Mouse (Mus musculus) bone marrow, adult 2 months (tissue): Measurements from ENCODE around the gene Gm21731. TPM values are rescaled to one million over a fixed set of nuclear protein-coding genes. Genes with fewer than 3 reads are reported as not detected.

Experiments
- H3K27ac ChIP-seq: fragments of 200-500 bp; 2 replicates; pipeline ENCODE4 v1.5.1; 2012; ENCODE audit warnings: low read depth, mild to moderate bottlenecking, control low read depth, inconsistent platforms, low read length; ENCODE audit not compliant: control insufficient read depth, poor library complexity, insufficient read depth
- H3K4me1 ChIP-seq: fragments of 200-500 bp; 2 replicates; pipeline ENCODE4 v1.6.1; 2011; ENCODE audit warnings: low read length; ENCODE audit not compliant: control insufficient read depth, insufficient read depth
- H3K4me3 ChIP-seq: fragments of 200-500 bp; replicated peaks from 2 replicates; pipeline ENCODE3; 2011; ENCODE audit warnings: mild to moderate bottlenecking, low read depth, low read length, control low read depth; ENCODE audit not compliant: control insufficient read depth
- CTCF ChIP-seq: fragments of 200-500 bp; IDR thresholded peaks from 2 replicates; pipeline ENCODE4 v1.5.1; 2011; ENCODE audit warnings: low read length, control low read depth; ENCODE audit not compliant: control insufficient read depth, insufficient read depth
- POLR2A ChIP-seq: fragments of 200-500 bp; IDR thresholded peaks from 2 replicates; pipeline ENCODE4 v1.6.1; 2011; ENCODE audit warnings: low read depth, mild to moderate bottlenecking, control low read depth, low read length, borderline replicate concordance; ENCODE audit not compliant: control insufficient read depth
- WGBS: fragments of 180-500 bp; shearing (Covaris S2); methylation state at CpG from one replicate; pipeline ENCODE4 v1.1.7; 2018; 5-methylcytosine and 5-hydroxymethylcytosine counted together
- polyA plus RNA-seq: library from polyadenylated mRNA; stranded (reverse); fragments of >200 nt; gene quantifications from 2 replicates; pipeline ENCODE4 v1.2.4, GENCODE M21; 2011; ENCODE audit warnings: low replicate concordance; ENCODE audit not compliant: missing spikeins, insufficient read depth, insufficient read length

Gene Gm21731
- polyA plus RNA-seq, 1 experiment, result not detected

GRCm38 (mm10) chr13:120278784-120279183 lies 39.9 kb downstream of the Gm21731 start:
- WGBS, result 75% methylated on average over 9 of the region's 9 CpGs
- Histone ChIP-seq H3K4me3 (no peak overlapping the region), H3K27ac (no peak overlapping the region), H3K4me1 (no peaks in the 10 kb centered on the region)
- TF ChIP-seq CTCF (no peak), POLR2A (no peak)

Other genes starting within 250 kb of the Gm21731 start
- gene Gm36079, start 212.1 kb upstream of the Gm21731 start, polyA plus RNA-seq, result not detected in 2 replicates
- 15.0 and 34.3 TPM in 2 replicates for gene Gm21188, start 186.9 kb upstream of the Gm21731 start, polyA plus RNA-seq
- not detected in 2 replicates for gene Gm20767, start 98.9 kb upstream of the Gm21731 start, polyA plus RNA-seq
- not detected in 2 replicates for gene Gm21818, start 66.7 kb upstream of the Gm21731 start, polyA plus RNA-seq
- 5.7 TPM in 1 of 2 replicates, not detected in the other for gene Gm21762, start 23.2 kb upstream of the Gm21731 start, polyA plus RNA-seq
- 1.7 TPM in 1 of 2 replicates, not detected in the other for gene AF067061, start 24.0 kb downstream of the Gm21731 start, polyA plus RNA-seq
- gene BC147527, start 61.3 kb downstream of the Gm21731 start, polyA plus RNA-seq, result 4.8 and 24.3 TPM in 2 replicates
- gene Tcstv3, start 77.8 kb downstream of the Gm21731 start, polyA plus RNA-seq, result not detected in 2 replicates